Mouse (Mus musculus): ENCODE measurements around the gene Wbp4. TPM values are rescaled to one million over a fixed set of nuclear protein-coding genes. Genes with fewer than 3 reads are reported as not detected.
"Not testable (repeated sequence)": the region's sequence is repeated elsewhere in the genome, so short reads cannot be mapped to it uniquely, and the experiment has no call there.

Wbp4 gene
- 25.0 and 28.1 TPM in 2 replicates for polyA plus RNA-seq (2012; ENCODE audit: insufficient read depth, insufficient read length, missing spikeins)

DNA sequence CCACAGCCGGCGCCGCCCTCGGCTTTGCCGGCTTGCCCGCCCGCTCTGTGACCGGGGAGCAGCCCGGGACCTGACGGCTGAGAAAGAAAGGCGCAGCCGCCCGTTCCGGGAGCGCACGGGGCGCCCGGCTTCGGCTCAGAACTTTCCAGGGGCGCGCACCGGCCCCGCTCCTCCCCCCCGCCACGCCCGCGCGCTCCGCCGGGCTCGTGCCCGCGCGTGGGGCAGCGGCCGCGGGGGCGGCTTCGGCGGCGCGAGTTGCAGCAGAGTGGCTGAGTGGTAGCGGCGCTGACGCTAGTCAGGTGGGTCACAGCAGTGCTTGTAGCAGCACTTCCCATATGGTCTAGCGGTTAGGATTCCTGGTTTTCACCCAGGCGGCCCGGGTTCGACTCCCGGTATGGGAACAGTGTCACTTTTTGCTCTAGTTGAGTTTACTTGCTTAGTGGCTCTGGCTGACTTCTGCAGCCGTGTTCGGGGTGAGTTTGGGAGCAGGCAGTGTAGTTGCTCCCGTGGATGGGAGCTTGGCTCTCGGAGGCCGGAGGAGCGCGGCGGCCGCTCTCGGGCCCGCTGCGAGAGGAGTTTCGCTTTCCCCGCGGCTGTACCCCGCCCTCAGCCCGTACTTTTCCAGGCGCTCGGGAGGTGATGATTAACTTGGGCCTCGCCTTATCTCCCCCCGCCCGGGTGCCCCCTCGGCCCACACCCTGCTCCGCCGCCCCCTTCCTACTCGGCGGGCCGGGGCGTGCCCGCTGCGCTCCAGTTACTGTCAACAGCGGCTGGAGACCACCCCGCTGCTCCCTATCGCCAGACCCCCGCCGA is at the start of gene Wbp4:
TSS of gene Wbp4 (minus strand) at position 182 of the 813 bp plus-strand sequence.
- H3K27ac ChIP-seq (replicated peaks; ENCODE audit: low read depth, low read length) = peak within 1 kb of the TSS; percentile 96
- H3K4me1 ChIP-seq (ENCODE audit: control insufficient read depth, insufficient read depth, insufficient read length, low read length) = peaks cover 24% of the 10 kb centered on the region
- peak within 1 kb of the TSS; percentile 96 for H3K4me3 ChIP-seq (ENCODE audit: insufficient read depth, low read depth, low read length)

- H3K4me1 ChIP-seq (ENCODE audit: control insufficient read depth, insufficient read depth, insufficient read length, low read length) = peaks cover 12% of the 10 kb centered on the region; the same call in 1 of the 2 replicates
- H3K4me3 ChIP-seq (ENCODE audit: insufficient read depth, low read depth, low read length) = no peak overlapping the region
- H3K27ac ChIP-seq (replicated peaks; ENCODE audit: low read depth, low read length) = no peak overlapping the region
These were observed 49.4 kb upstream of the Wbp4 start for GRCm38 (mm10) chr14:79530761-79531160.

DNA sequence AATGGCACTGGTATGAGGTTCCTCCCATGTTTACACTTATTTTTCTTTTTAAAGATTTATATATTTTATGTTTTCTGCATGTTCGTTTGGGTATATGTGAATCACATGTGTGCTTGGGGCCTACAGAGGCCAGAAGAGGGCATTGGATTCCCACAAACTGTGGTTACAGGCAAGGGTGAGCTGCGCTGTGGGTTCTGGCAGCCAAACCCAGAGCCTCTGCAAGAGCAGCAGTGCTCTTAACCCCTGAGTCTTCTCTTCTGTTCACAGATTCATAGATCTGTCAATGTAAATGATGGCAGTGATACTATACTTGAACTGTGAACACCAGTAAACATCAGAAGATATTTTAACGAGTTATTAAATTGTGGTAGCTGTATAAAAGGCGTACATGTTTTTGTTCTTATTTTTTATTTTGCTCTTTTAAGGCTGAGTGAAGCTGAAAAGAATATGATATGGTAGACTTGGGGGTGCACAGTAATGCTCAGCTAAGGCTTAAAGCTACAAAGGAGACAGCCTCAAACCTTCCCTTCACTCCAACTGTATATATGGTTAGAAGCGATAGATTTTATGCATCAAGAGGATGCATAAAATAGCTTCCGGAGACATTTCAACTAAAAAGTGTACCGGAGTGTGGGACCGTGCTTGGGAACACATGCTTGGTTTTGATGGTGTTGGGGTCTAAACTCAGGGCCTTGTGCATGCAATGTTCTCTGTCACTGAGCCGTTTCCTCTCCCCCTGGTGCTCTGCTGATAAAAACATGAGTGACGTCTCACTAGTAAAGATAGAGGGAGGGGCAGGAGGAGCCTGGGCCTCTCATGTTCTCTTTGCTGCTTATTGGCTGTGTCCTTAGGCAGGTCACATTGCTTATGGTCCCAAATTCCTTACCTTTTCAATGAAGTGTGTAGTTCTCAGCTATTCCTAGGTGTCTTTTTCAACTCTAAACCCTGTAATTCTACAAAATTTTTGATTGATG is 48.5 kb upstream of the Wbp4 start:
- H3K27ac ChIP-seq (replicated peaks; ENCODE audit: low read depth, low read length) = no peak overlapping the region

DNA sequence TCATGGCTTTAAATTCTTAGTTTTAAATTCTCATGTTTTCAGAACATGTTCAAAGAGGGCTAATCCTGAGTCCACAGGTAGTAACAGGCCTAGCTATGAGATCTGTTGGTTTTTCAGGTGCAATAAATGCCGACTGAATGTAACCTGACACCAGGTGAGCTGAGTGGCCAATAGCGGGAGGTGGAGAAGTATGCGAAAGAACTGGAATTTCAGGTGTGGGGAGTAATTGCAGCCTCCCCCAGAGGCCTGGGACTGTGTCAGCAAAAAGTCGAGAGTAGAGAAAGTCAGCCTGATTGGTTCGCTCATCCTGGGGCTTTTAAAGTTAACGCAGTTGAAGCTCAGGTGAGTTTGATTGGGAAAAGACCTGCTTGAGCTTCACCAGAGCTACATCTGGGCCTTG is 46.4 kb upstream of the Wbp4 start:
- H3K27ac ChIP-seq (replicated peaks; ENCODE audit: low read depth, low read length) = no peak overlapping the region
- no peak overlapping the region for H3K4me3 ChIP-seq (ENCODE audit: insufficient read depth, low read depth, low read length)

More for the DNA sequence above, 48.5 kb upstream of the Wbp4 start:
- Histone ChIP-seq H3K4me3 (ENCODE audit: insufficient read depth, low read depth, low read length) (no peak overlapping the region), H3K4me1 (ENCODE audit: control insufficient read depth, insufficient read depth, insufficient read length, low read length) (peaks cover 12% of the 10 kb centered on the region; the same call in 1 of the 2 replicates)

GRCm38 (mm10) chr14:79526106-79526505 is 44.8 kb upstream of the Wbp4 start:
- not testable (repeated sequence) for H3K4me3 ChIP-seq (ENCODE audit: insufficient read depth, low read depth, low read length); H3K27ac ChIP-seq (replicated peaks; ENCODE audit: low read depth, low read length)
- peaks cover 17% of the 10 kb centered on the region; the same call in 1 of the 2 replicates for H3K4me1 ChIP-seq (ENCODE audit: control insufficient read depth, insufficient read depth, insufficient read length, low read length)

More for the DNA sequence above, 46.4 kb upstream of the Wbp4 start:
- H3K4me1 ChIP-seq (ENCODE audit: control insufficient read depth, insufficient read depth, insufficient read length, low read length) = peaks cover 11% of the 10 kb centered on the region; the same call in 1 of the 2 replicates

DNA sequence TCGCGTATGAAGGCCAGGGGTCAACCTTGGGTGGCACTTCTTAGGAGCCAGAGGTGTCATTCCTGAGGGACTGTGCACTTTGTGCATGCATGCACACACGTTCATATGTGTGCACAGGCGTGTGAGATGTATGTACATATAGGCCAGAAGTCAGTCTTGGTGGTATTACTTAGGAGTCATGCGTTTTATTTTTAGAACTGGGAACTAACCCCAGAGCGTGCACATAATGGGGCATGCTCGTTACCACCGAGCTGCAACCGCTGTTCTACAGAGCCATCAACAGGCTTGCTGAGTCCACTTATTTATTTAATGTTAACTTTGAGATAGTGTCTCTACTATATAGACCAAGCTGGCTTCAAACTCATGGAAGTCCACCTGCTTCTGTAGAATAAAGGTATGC is 41.1 kb upstream of the Wbp4 start:
- Histone ChIP-seq H3K4me1 (ENCODE audit: control insufficient read depth, insufficient read depth, insufficient read length, low read length) (peaks cover 28% of the 10 kb centered on the region), H3K27ac (replicated peaks; ENCODE audit: low read depth, low read length) (peak overlapping the region; percentile 55; the same call in 1 of the 2 replicates), H3K4me3 (ENCODE audit: insufficient read depth, low read depth, low read length) (no peak overlapping the region)

DNA sequence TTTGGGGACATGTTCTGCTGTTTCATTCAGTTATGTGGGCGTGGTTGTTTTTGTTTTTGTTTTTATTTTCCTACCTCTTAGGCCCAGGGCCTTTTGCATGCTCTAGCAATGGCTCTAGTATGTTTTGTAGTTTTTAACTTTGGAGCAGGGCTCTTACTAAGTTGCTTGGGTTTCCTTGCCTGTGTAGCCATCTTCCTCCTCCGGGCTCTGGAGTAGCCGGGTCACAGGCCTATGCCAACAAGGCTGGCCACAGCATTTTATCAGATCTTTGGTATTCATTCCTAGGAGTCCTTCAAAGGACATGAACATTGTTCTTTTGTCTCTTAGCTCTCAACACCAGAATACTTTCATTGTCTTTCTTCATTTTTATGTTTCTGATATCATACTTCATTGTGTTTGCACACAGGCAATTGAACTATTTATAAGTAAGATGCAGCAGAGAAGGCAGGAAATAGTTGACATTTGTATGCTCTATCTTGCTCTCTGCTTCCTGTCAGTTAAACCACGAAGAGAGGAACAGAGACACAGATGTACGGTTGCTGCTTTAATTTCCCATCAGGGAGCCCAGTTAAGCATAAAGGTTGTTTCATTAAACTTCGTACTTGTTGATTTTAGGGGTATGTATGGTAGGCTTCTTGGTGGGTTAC is 40.3 kb upstream of the Wbp4 start:
- Histone ChIP-seq H3K4me3 (ENCODE audit: insufficient read depth, low read depth, low read length) (no peak overlapping the region), H3K27ac (replicated peaks; ENCODE audit: low read depth, low read length) (peak overlapping the region; percentile 55), H3K4me1 (ENCODE audit: control insufficient read depth, insufficient read depth, insufficient read length, low read length) (peaks cover 32% of the 10 kb centered on the region)

DNA sequence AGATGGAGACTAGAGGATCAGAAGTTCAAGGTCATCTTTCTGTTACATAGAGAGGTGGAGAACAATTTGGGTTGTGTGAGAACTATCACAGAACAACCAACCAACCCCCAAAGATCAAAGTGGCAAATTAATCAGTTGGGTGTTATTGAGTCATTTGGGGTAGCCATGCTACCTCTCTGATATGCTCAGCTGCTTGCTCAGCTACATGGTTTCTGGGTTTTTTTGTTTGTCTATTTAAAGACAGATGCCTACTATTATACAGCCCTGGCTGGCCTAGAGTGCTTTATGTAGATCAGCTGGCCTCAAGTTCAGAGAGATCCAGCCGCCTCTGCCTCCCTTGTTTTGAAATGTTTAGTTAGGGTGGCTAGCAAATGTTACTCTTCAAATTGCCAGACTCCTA is 39.7 kb upstream of the Wbp4 start:
- H3K4me3 ChIP-seq (ENCODE audit: insufficient read depth, low read depth, low read length) = no peak overlapping the region
- peak overlapping the region; percentile 43 for H3K27ac ChIP-seq (replicated peaks; ENCODE audit: low read depth, low read length)
- H3K4me1 ChIP-seq (ENCODE audit: control insufficient read depth, insufficient read depth, insufficient read length, low read length) = peaks cover 32% of the 10 kb centered on the region

DNA sequence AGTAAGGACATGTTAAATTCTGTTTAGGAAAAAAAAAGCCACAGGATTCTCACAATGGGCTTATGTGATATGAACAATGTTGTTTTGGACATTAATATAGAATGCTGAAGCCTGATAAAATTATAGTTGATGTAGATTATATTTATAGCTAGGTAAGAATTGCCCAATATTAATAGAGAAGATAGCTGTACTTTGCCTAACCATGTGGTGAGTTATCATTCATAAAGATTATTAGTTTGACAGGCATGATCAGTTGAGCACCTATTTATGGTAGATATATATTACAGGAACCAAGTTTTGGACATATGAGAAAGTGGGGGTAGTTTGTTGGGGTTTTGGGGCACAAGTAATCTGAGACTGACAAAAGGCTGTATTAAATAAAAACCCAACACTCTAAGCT is 39.3 kb upstream of the Wbp4 start:
- Histone ChIP-seq H3K4me1 (ENCODE audit: control insufficient read depth, insufficient read depth, insufficient read length, low read length) (peaks cover 32% of the 10 kb centered on the region), H3K27ac (replicated peaks; ENCODE audit: low read depth, low read length) (no peak overlapping the region), H3K4me3 (ENCODE audit: insufficient read depth, low read depth, low read length) (no peak overlapping the region)

GRCm38 (mm10) chr14:79519663-79519975 is 38.3 kb upstream of the Wbp4 start:
- H3K4me1 ChIP-seq (ENCODE audit: control insufficient read depth, insufficient read depth, insufficient read length, low read length) = peaks cover 32% of the 10 kb centered on the region
- peak overlapping the region; percentile 82 for H3K27ac ChIP-seq (replicated peaks; ENCODE audit: low read depth, low read length)
- H3K4me3 ChIP-seq (ENCODE audit: insufficient read depth, low read depth, low read length) = 0 out of 2 replicates have a peak overlapping the region, but pooled peaks have one; percentile 42

DNA sequence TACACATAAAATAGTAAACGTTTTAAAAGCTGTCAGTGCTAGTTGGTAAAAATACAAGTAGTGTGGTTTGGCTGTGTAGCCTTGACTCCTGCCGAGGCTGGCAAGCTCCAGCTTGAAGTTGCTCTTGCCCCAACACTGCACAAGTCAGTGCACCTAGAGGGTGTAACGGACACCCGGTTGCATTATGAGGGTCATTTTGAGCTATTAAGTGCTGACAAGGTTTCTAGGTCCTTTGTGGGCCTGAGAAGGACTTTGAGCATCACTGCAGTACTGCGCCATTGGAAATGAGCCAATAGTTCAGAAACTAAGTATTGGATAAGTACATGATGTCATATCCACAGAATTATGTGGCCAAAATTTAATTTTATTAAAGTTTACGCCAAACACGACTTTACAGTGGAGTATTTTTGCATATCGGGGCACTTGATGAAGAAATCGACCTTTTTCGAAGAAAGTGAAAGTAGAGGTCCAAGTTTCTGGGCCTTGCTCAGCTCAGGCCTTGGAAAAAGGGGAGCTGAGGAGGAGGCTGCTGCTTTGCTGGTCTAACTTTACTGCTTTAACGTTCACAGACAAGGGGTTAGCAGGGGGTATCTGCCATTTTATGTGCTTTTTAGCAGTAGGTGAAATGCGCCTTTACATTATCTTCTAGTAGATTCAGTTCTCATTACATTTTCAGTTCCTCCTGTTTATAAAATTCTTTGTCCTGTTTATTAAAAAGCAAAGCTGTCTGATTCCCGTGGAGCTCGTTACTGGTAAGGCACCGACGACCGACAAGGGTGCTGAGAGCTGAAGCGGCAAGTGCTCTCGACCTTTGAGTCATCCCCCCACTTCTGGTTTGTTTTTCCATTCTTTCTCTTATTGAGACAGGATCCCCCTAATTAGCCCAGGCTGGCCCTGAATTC is 37.7 kb upstream of the Wbp4 start:
- Histone ChIP-seq H3K4me1 (ENCODE audit: control insufficient read depth, insufficient read depth, insufficient read length, low read length) (peaks cover 28% of the 10 kb centered on the region), H3K4me3 (ENCODE audit: insufficient read depth, low read depth, low read length) (peak overlapping the region; percentile 42), H3K27ac (replicated peaks; ENCODE audit: low read depth, low read length) (peak overlapping the region; percentile 82)

DNA sequence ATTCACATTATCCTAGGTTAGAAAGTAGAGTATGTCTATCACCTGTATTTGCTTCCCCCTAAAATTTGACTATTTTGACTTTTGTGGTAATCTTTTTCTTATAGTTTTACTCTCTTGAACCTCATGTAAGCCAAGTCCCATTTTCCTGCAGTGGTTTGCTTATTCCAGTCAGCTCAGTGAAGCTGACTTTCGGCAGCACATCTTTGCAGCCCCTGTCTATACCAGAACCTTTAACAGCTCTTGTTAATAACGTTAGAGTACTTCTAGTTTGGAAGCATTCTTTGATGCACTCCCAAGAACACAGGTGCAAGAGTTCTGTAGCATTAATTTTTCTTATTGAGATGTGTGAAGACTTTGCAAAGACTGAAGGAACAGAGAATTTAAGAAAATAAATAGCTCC is 36.8 kb upstream of the Wbp4 start:
- Histone ChIP-seq H3K27ac (replicated peaks; ENCODE audit: low read depth, low read length) (no peak overlapping the region), H3K4me1 (ENCODE audit: control insufficient read depth, insufficient read depth, insufficient read length, low read length) (peaks cover 29% of the 10 kb centered on the region), H3K4me3 (ENCODE audit: insufficient read depth, low read depth, low read length) (no peak overlapping the region)

DNA sequence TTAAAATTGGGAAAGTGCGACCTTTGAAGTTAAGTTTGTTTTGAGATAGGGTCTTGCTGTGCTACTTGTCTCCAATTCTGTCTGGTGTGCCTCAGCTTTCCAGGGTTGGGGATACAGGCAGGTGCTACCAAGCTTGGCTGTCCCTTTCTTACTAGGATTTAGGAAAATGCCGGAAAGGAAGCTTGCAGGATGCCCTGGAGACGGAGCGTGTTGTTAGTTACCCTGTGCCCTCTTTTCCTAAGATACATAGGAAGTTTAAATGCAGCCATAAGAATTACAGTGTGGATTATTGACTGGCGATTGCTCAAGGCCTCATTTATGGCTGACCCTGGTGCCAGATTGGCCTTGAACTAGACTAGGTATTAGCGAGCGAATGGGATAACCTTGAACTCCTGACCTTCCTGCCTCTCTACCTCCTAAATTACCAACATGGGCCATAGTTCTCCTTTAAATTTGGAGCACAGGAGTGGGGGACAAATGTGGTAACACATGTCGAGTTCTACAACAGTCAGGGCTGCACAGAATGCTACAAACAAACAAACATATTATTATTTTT is 35.9 kb upstream of the Wbp4 start:
- peaks cover 26% of the 10 kb centered on the region for H3K4me1 ChIP-seq (ENCODE audit: control insufficient read depth, insufficient read depth, insufficient read length, low read length)
- H3K27ac ChIP-seq (replicated peaks; ENCODE audit: low read depth, low read length) = peak overlapping the region; percentile 55; the same call in 1 of the 2 replicates
- H3K4me3 ChIP-seq (ENCODE audit: insufficient read depth, low read depth, low read length) = 0 out of 2 replicates have a peak overlapping the region, but pooled peaks have one; percentile 20

- Histone ChIP-seq H3K4me1 (ENCODE audit: control insufficient read depth, insufficient read depth, insufficient read length, low read length) (peaks cover 25% of the 10 kb centered on the region), H3K4me3 (ENCODE audit: insufficient read depth, low read depth, low read length) (no peak overlapping the region), H3K27ac (replicated peaks; ENCODE audit: low read depth, low read length) (peak overlapping the region; percentile 55)
These were observed 35.4 kb upstream of the Wbp4 start for GRCm38 (mm10) chr14:79516751-79517150.

Measured in brown adipose tissue, adult 24 weeks (tissue).